Mouse (Mus musculus) gastrocnemius, postnatal 10 days (tissue): Measurements from ENCODE around the gene Garem2. TPM values are rescaled to one million over a fixed set of nuclear protein-coding genes. Genes with fewer than 3 reads are reported as not detected.
A peak's percentile ranks its signal among the peaks of the same experiment; 100 is the strongest.

Experiments used
- DNase-seq: peaks from one replicate; pipeline ENCODE4 v3.0.0; 2021; ENCODE audit warnings: mixed read lengths
- total RNA-seq, 2 experiments: library from RNA; stranded (reverse); gene quantifications; 2 replicates each; pipeline ENCODE4 v1.2.3; 2021

The Garem2 gene
- total RNA-seq, 2 experiments from 2014 or later: 0.12 to 0.18 TPM

GRCm38 (mm10) chr5:30111771-30112170 is 6.8 kb downstream of the Garem2 start:
- no peak for DNase-seq

- DNase-seq: no peak
Observed at GRCm38 (mm10) chr5:30112533-30113068, 7.6 kb downstream of the Garem2 start.

GRCm38 (mm10) chr5:30113881-30114760 is 9.2 kb downstream of the Garem2 start:
- peak; percentile 83 for DNase-seq

- no peak for DNase-seq
Observed at GRCm38 (mm10) chr5:30114761-30115140, 9.8 kb downstream of the Garem2 start.

GRCm38 (mm10) chr5:30115718-30116117 is 10.8 kb downstream of the Garem2 start:
- no peak for DNase-seq

- DNase-seq: no peak
Observed at GRCm38 (mm10) chr5:30118018-30118417, 13.1 kb downstream of the Garem2 start.

GRCm38 (mm10) chr5:30119163-30119562 is 14.2 kb downstream of the Garem2 start:
- DNase-seq: no peak

- DNase-seq: no peak
Observed at GRCm38 (mm10) chr5:30120106-30120505, 15.1 kb downstream of the Garem2 start.

- no peak for DNase-seq
Observed at GRCm38 (mm10) chr5:30122481-30122880, 17.5 kb downstream of the Garem2 start.

- DNase-seq: no peak
Observed at GRCm38 (mm10) chr5:30125587-30125986, 20.6 kb downstream of the Garem2 start.

GRCm38 (mm10) chr5:30126756-30127155 is 21.8 kb downstream of the Garem2 start:
- no peak for DNase-seq

GRCm38 (mm10) chr5:30127921-30128597 is 23.1 kb downstream of the Garem2 start:
- no peak for DNase-seq

GRCm38 (mm10) chr5:30128680-30129079 is 23.7 kb downstream of the Garem2 start:
- no peak for DNase-seq

GRCm38 (mm10) chr5:30131246-30131645 is 26.3 kb downstream of the Garem2 start:
- DNase-seq: no peak

GRCm38 (mm10) chr5:30132173-30132572 is 27.2 kb downstream of the Garem2 start:
- no peak for DNase-seq

- DNase-seq: no peak
Observed at GRCm38 (mm10) chr5:30135711-30136231, 30.8 kb downstream of the Garem2 start.

GRCm38 (mm10) chr5:30137271-30137670 is 32.3 kb downstream of the Garem2 start:
- DNase-seq: no peak

- DNase-seq: no peak
Observed at GRCm38 (mm10) chr5:30138193-30138592, 33.2 kb downstream of the Garem2 start.

GRCm38 (mm10) chr5:30146526-30146925 is 41.6 kb downstream of the Garem2 start:
- no peak for DNase-seq

- no peak for DNase-seq
Observed at GRCm38 (mm10) chr5:30148133-30148920, 43.4 kb downstream of the Garem2 start.

GRCm38 (mm10) chr5:30152007-30152406 is 47.0 kb downstream of the Garem2 start:
- no peak for DNase-seq

GRCm38 (mm10) chr5:30152413-30152812 is 47.5 kb downstream of the Garem2 start:
- DNase-seq: no peak
